Mouse (Mus musculus) neutrophil, adult 59 days (primary cell): ENCODE results near the gene Kcnj11. TPM values are rescaled to one million over a fixed set of nuclear protein-coding genes. Genes with fewer than 3 reads are reported as not detected.

Source experiments
- total RNA-seq, 2 experiments: library from RNA; stranded (reverse); gene quantifications; 1 replicate in 1 of 2; 2 replicates in 1 of 2; pipeline ENCODE4 v1.2.4; 2023

The Kcnj11 gene
- total RNA-seq = not detected

DNA sequence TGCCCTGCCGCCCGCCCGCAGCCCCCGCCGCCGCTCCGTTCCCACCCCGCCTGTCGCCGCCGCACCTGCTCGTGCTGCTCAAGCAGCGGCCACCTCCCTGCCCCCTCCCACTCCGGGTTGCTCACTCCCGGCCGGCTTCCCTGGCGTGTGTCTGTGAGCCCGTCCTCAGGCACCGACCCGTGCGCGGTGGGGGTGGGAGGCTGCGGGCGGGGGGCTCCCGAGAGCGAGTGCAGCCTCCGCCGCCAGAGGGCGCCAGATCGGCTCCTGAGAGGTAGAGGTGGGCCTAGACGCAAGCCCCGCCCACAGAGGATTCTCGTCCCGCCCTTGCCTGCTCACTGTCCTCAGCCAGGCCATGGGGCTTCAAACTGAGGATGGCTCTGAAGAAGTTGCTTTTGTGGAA, at the start of gene Kcnj11:
Gene Kcnj11, minus strand, starts transcription at position 202 of the 400 bp plus-strand sequence.

Other genes with a start within 250 kb of the Kcnj11 start
- gene Kdelr1, start 228.0 kb downstream of the Kcnj11 start, total RNA-seq = 10 to 100 TPM; 68.9 to 69.8 TPM
- under 1 TPM; 0.13 to 0.29 TPM for gene Grin2d, start 222.4 kb downstream of the Kcnj11 start, total RNA-seq
- gene Syngr4, start 204.1 kb downstream of the Kcnj11 start, total RNA-seq = not detected
- 1 to 10 TPM; 4.9 to 7.9 TPM for gene Tmem143, start 203.8 kb downstream of the Kcnj11 start, total RNA-seq
- gene Emp3, start 179.4 kb downstream of the Kcnj11 start, total RNA-seq = 100 to 1,000 TPM; 378 to 437 TPM
- gene Ccdc114, start 176.7 kb downstream of the Kcnj11 start, total RNA-seq = 1 to 10 TPM; 5.2 to 6.6 TPM
- not detected for gene Abcc6, start 70.5 kb downstream of the Kcnj11 start, total RNA-seq
- 10 to 100 TPM; 29.1 to 29.3 TPM for gene Nomo1, start 67.1 kb downstream of the Kcnj11 start, total RNA-seq
- under 1 TPM; 0.26 to 0.67 TPM for gene Abcc8, start 79.3 kb upstream of the Kcnj11 start, total RNA-seq
- gene Ush1c, start 137.7 kb upstream of the Kcnj11 start, total RNA-seq = under 1 TPM in 1 of 2 experiments, not detected in 1; 0.31 TPM
- 1 to 10 TPM in 1 of 2 experiments, under 1 TPM in 1; 0.80 to 1.2 TPM for gene Otog, start 140.2 kb upstream of the Kcnj11 start, total RNA-seq